Mouse (Mus musculus): ENCODE results near the gene Wnt9b. TPM values are rescaled to one million over a fixed set of nuclear protein-coding genes. Genes with fewer than 3 reads are reported as not detected.

The Wnt9b gene
- polyA plus RNA-seq, 1 experiment from 2014 or later: 0.91 TPM

DNA sequence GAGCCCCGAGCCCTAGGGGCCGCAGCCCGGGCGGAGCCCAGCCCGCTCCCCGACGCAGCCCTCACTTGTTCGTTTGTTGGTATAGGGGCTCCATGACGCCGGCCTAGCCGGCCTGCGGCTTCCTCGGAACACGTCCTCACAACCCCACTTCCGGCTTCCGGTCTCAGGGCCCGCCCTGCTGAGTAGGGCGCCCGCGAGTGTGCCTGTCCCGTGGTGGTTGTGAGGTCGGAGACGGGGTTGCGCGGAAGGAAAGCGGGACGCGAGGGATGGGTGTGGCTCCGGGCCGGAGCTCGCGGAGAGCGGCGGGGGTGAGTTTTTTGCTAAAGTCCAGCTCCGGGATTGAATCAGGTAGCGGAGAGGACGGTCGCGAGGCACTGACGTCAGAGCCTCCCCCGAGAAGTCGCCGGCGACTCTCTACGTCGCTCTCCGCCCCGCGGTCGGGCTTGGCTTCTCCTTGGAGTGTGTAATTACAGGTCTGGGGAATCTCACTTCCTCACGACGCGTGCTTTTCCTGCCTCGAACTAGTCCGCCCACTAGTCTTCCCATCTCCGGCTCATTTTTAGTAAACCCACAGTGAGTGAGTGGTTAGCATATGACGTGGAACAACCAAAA is 52.0 kb downstream of the Wnt9b start, which contains the start of gene Gosr2:
TSS of gene Gosr2 (minus strand) at position 334 of the 612 bp plus-strand sequence.
- ATAC-seq (ENCODE audit: extremely low read depth, insufficient number of reproducible peaks, low FRiP score, low TSS enrichment): peak; percentile 90
- under 1% methylated on average over 57 of the region's 57 CpGs for WGBS
- Histone ChIP-seq H3K4me3 (peak within 1 kb of the TSS; percentile 98), H3K9ac (peak within 1 kb of the TSS; percentile 94), H3K4me1 (peaks cover 19% of the 10 kb centered on the region), H3K36me3 (0 out of 2 replicates have a peak, but pooled peaks cover 7% of the 10 kb centered on the region), H3K27ac (replicated peaks) (peak within 1 kb of the TSS; percentile 98), H3K4me2 (peak within 1 kb of the TSS; percentile 71), H3K9me3 (no peaks in the 10 kb centered on the region), H3K27me3 (replicated peaks) (no peaks in the 10 kb centered on the region)

DNA sequence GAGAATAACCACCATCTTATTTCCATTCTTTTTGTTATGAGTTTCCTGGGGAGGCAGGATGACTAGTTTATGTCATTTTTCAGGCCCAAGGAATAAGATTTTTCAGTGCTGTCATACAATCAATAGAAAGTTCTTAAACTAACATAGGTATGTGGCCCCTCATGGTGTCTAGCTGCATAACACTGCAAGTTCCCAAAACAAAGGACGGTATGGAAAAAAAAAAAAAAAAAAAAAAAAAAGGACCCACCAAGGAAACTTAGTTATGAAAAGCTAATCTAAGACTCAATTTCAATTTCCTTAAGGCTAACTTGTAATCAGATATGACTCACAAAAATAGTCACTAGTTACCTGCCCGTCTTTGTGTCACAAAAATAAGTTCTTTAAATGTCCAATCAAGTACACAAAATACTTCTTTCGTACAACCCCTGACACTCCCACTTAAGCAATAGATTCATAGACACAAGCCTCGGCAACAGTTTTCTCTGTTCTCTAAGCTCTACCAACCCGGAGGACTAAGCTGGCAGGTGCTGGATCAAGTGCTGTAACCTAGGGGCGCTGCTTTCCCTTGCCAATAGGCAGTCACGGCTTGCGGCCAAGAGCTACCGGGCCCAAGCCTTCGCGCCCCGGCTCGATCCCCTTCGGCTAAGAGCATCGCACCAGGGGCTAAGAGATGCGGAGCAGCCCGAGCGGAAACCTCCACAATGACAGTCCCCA is 52.6 kb downstream of the Wnt9b start:
- H3K36me3 ChIP-seq: 0 out of 2 replicates have a peak, but pooled peaks cover 7% of the 10 kb centered on the region
- WGBS: under 1% methylated on average over 18 of the region's 18 CpGs
- H3K9me3 ChIP-seq: no peaks in the 10 kb centered on the region
- H3K27ac ChIP-seq (replicated peaks): peak overlapping the region; percentile 98
- H3K27me3 ChIP-seq (replicated peaks): no peaks in the 10 kb centered on the region
- peak overlapping the region; percentile 94 for H3K9ac ChIP-seq
- peak overlapping the region; percentile 71 for H3K4me2 ChIP-seq
- peaks cover 22% of the 10 kb centered on the region for H3K4me1 ChIP-seq
- no peak for ATAC-seq (ENCODE audit: extremely low read depth, insufficient number of reproducible peaks, low FRiP score, low TSS enrichment)
- peak overlapping the region; percentile 98 for H3K4me3 ChIP-seq

DNA sequence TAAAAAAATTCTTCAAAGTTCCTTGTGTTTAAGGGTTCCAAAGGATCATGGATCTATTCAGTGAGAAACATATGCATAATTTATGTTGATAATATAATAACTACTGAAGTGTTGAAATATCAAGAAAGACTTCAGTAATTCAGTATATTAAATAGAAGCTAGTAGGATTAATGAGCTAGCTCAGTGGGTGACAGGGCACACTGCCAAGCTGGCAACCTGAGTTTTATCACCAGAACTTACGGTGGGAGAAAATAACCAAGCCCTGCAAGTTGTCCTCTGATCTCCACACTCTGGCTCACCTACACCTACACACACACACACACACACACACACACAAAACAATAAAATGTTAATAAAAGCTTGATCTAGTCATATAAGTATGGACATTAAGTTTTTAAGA is 56.4 kb downstream of the Wnt9b start:
- H3K4me2 ChIP-seq: no peak overlapping the region
- no peaks in the 10 kb centered on the region for H3K9me3 ChIP-seq
- WGBS: 55% methylated on average over 1 of the region's 1 CpGs
- H3K27me3 ChIP-seq (replicated peaks): no peaks in the 10 kb centered on the region
- no peak for ATAC-seq (ENCODE audit: extremely low read depth, insufficient number of reproducible peaks, low FRiP score, low TSS enrichment)
- H3K36me3 ChIP-seq: 0 out of 2 replicates have a peak, but pooled peaks cover 9% of the 10 kb centered on the region
- no peak overlapping the region for H3K9ac ChIP-seq
- H3K4me3 ChIP-seq: no peak overlapping the region
- peaks cover 57% of the 10 kb centered on the region for H3K4me1 ChIP-seq
- no peak overlapping the region for H3K27ac ChIP-seq (replicated peaks)

DNA sequence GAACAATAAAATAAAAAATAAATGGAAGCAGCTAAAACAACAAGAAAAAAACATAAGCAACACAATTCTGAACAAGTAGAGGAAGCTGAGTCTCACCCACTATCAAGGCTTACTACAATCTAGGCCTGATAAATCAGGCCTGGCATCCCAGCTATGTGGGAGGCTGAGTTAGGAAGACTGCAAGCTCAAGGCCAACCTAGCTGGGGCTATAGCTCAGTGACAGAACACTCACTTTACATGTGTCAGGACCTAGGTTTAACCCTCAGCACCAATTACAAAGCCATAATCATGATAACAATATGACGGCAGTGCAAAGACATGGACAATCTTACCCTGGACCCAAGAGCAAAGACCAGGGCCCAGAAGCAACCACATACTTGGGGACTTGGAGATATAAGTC is 58.6 kb downstream of the Wnt9b start:
- Histone ChIP-seq H3K27ac (replicated peaks) (no peak overlapping the region; the same call in 1 of the 2 replicates), H3K9me3 (no peaks in the 10 kb centered on the region), H3K36me3 (peaks cover 28% of the 10 kb centered on the region), H3K27me3 (replicated peaks) (no peaks in the 10 kb centered on the region), H3K4me3 (no peak overlapping the region), H3K9ac (no peak overlapping the region), H3K4me1 (peaks cover 67% of the 10 kb centered on the region), H3K4me2 (no peak overlapping the region)
- no peak for ATAC-seq (ENCODE audit: extremely low read depth, insufficient number of reproducible peaks, low FRiP score, low TSS enrichment)
- WGBS: 50% methylated on average over 1 of the region's 1 CpGs

DNA sequence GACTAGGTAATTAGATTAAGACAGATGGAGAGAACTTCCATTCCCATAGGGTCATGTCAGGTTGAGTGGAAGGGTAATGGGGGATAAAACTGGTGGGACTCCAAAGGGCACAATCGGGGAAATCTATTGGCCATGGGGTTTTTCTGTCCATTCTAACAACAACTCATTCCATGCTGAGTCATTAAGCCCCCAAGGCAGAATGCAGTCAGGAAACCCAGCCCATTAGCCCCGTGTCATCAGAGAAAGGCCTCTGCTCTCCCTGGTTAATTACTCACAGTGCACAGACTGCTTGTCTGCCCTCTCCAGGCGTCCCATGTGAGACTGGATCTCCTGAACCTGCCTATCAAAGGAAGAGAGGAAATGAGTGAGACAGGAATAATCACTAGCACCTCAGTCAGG is 60.6 kb downstream of the Wnt9b start:
- no peaks in the 10 kb centered on the region for H3K27me3 ChIP-seq (replicated peaks)
- peak overlapping the region; percentile 80 for H3K27ac ChIP-seq (replicated peaks)
- peaks cover 42% of the 10 kb centered on the region for H3K36me3 ChIP-seq
- 31% methylated on average over 3 of the region's 3 CpGs for WGBS
- no peak overlapping the region for H3K9ac ChIP-seq
- peaks cover 72% of the 10 kb centered on the region for H3K4me1 ChIP-seq
- no peaks in the 10 kb centered on the region for H3K9me3 ChIP-seq
- H3K4me3 ChIP-seq: no peak overlapping the region
- ATAC-seq (ENCODE audit: extremely low read depth, insufficient number of reproducible peaks, low FRiP score, low TSS enrichment): no peak
- no peak overlapping the region for H3K4me2 ChIP-seq

DNA sequence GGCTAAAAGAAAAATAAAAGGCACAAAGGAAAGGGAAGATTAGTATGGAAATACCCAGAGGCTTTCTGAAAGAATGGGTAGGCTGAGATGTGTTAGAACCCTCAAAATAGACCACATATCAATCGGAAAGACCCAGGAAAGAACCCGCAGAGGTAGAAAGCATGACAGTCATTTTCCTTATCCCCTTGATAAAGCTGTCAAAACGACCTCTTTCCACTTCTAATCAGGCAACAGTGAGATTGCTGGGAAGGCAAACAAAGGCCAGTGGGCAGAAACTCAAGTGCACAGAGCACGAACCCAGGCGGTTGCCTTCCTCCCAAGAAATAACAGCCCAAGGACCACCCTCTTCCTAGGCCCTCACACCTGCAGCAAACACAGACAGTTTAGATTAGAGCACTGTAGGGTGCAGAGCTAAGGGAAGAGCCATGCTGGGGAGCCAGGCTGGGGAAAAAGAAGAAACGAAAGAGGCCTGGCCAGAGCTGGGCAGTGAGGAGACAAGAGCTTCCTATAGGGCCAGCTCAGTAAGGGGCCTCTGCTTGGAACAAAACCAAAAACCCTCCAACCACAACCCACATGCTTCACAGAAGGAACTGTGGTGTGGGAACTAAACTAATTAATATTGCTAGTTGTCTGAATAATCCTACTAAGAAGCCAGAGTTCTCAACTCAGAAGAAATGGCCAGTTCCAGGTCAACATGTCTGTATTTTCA is 61.2 kb downstream of the Wnt9b start:
- peak overlapping the region; percentile 33; the same call in 1 of the 2 replicates for H3K9ac ChIP-seq
- no peaks in the 10 kb centered on the region for H3K27me3 ChIP-seq (replicated peaks)
- 0 out of 2 replicates have a peak, but pooled peaks have one; percentile 12 for ATAC-seq (ENCODE audit: extremely low read depth, insufficient number of reproducible peaks, low FRiP score, low TSS enrichment)
- H3K4me2 ChIP-seq: peak overlapping the region; percentile 26
- peaks cover 78% of the 10 kb centered on the region for H3K4me1 ChIP-seq
- H3K27ac ChIP-seq (replicated peaks): peak overlapping the region; percentile 80
- no peak overlapping the region for H3K4me3 ChIP-seq
- WGBS: 14% methylated on average over 6 of the region's 6 CpGs
- H3K36me3 ChIP-seq: peaks cover 46% of the 10 kb centered on the region
- H3K9me3 ChIP-seq: no peaks in the 10 kb centered on the region

DNA sequence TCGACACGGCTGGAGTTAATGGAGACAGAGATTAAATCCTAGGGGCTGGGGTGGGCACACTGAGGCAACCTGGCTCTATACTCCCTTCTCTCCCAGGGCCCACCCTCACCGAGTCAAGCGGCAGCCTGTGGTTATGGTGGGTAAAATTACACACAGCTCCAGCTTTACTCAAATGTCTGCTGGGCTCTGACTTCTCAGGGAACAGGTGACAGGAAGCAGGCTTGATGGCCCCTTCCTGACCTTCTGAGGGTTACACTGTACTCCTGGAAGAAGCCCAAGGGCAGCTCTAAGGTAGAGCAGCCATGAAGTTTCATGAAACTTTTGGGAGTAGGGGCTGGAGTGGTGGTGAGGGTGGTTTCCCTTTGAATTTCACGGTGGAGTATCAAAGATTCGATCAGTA is 62.9 kb downstream of the Wnt9b start:
- ATAC-seq (ENCODE audit: extremely low read depth, insufficient number of reproducible peaks, low FRiP score, low TSS enrichment): no peak
- no peak overlapping the region for H3K4me2 ChIP-seq
- WGBS: 63% methylated on average over 6 of the region's 6 CpGs

DNA sequence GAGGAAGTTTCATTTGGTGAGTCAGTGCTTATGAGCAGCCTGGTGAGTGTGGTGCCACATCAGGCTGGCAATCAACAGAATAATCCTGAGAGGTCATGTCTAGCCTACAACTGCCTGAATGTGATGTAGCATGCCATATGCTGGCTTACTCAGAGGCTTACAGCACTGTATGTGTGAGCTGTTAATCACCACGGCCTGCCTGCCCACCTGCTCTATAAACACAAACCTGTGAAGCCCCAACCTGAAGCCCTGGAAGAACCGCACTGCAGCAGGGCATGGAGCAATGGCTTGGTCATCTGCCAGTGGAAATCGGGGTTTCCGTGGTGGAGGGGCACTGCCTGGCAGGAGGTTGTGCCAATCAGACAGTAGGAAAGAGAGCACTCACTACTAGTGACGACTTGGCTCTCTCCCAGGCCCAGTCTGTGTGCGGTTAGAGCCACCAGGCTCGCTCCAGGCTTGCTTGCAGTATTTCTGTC is 64.3 kb downstream of the Wnt9b start:
- no peaks in the 10 kb centered on the region for H3K27me3 ChIP-seq (replicated peaks)
- ATAC-seq (ENCODE audit: extremely low read depth, insufficient number of reproducible peaks, low FRiP score, low TSS enrichment): no peak
- no peak overlapping the region for H3K27ac ChIP-seq (replicated peaks)
- no peaks in the 10 kb centered on the region for H3K9me3 ChIP-seq
- H3K4me2 ChIP-seq: no peak overlapping the region
- WGBS: 82% methylated on average over 7 of the region's 7 CpGs
- peaks cover 75% of the 10 kb centered on the region for H3K36me3 ChIP-seq
- no peak overlapping the region for H3K4me3 ChIP-seq
- H3K4me1 ChIP-seq: peaks cover 63% of the 10 kb centered on the region
- H3K9ac ChIP-seq: no peak overlapping the region

More for the DNA sequence above, 62.9 kb downstream of the Wnt9b start:
- peak overlapping the region; percentile 54 for H3K27ac ChIP-seq (replicated peaks)
- H3K36me3 ChIP-seq: peaks cover 63% of the 10 kb centered on the region
- H3K9ac ChIP-seq: peak overlapping the region; percentile 59; the same call in 1 of the 2 replicates
- peaks cover 78% of the 10 kb centered on the region for H3K4me1 ChIP-seq
- H3K27me3 ChIP-seq (replicated peaks): no peaks in the 10 kb centered on the region
- no peaks in the 10 kb centered on the region for H3K9me3 ChIP-seq
- H3K4me3 ChIP-seq: no peak overlapping the region

DNA sequence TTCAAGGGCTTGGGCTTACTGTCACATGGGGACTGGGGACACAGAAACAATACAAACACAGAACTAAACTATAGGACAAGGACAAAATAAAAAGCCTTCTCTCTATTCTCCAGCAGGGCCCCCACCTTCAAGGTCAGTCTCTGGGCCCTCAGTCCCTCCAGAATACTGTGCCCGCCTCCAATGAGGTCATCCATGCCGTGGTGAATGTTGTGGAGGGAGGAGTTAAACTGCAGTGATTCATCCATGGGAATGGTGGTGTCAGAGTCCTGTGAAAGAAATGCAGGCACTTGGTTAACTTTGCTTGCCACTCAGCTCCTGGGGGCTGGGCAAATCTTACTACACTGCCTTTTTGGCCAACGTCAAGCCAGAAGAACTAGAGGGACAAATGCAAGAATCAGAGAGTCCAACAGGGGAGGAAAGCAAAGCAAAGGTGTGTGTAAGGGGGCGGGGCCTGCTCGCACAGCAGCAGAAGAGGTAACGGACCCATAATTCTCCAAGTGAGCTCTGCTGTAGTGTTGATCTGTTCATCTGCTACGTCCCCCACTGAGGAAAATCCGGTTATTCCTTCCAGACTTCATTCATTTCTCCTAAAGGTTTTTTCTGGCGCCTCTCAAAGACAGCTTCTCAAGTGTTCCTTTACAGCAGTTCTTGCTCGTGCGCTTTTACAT is 65.8 kb downstream of the Wnt9b start:
- H3K4me1 ChIP-seq: peaks cover 48% of the 10 kb centered on the region
- H3K27me3 ChIP-seq (replicated peaks): no peaks in the 10 kb centered on the region
- H3K9ac ChIP-seq: peak overlapping the region; percentile 19; the same call in 1 of the 2 replicates
- H3K9me3 ChIP-seq: no peaks in the 10 kb centered on the region
- no peak for ATAC-seq (ENCODE audit: extremely low read depth, insufficient number of reproducible peaks, low FRiP score, low TSS enrichment)
- peak overlapping the region; percentile 74 for H3K27ac ChIP-seq (replicated peaks)
- peaks cover 89% of the 10 kb centered on the region for H3K36me3 ChIP-seq
- WGBS: 69% methylated on average over 11 of the region's 11 CpGs
- no peak overlapping the region for H3K4me2 ChIP-seq
- H3K4me3 ChIP-seq: no peak overlapping the region
